Mouse (Mus musculus): ENCODE data around the gene Gm49342. TPM values are rescaled to one million over a fixed set of nuclear protein-coding genes. Genes with fewer than 3 reads are reported as not detected.
A peak's percentile ranks its signal among the peaks of the same experiment; 100 is the strongest.
"Not testable (repeated sequence)": the region's sequence is repeated elsewhere in the genome, so short reads cannot be mapped to it uniquely, and the experiment has no call there.

Gm49342 gene
- 10 to 100 TPM in 1 of 2 experiments, 1 to 10 TPM in 1; 8.9 to 14.9 TPM for total RNA-seq (2021)

GRCm38 (mm10) chr14:50943932-50944667 is at the start of gene Gm49342:
TSS of gene Gm49342 (plus strand) at chr14:50944517.
- DNase-seq (ENCODE audit: extremely low spot score in 1 of 2, low spot score in 1 of 2) = peak; percentile 81 to 82

GRCm38 (mm10) chr14:50895407-50895806 is 48.9 kb upstream of the Gm49342 start:
- DNase-seq (ENCODE audit: extremely low spot score in 1 of 2, low spot score in 1 of 2) = no peak

- DNase-seq (ENCODE audit: extremely low spot score in 1 of 2, low spot score in 1 of 2) = peak; percentile 19 to 26
These were observed 48.2 kb upstream of the Gm49342 start for GRCm38 (mm10) chr14:50895985-50896746.

- peak; percentile 11 to 25 for DNase-seq (ENCODE audit: extremely low spot score in 1 of 2, low spot score in 1 of 2)
These were observed 47.5 kb upstream of the Gm49342 start for GRCm38 (mm10) chr14:50896747-50897373.

- peak in 1 of 2 experiments; percentile 11 for DNase-seq (ENCODE audit: extremely low spot score in 1 of 2, low spot score in 1 of 2)
These were observed 46.9 kb upstream of the Gm49342 start, which contains the start of gene Klhl33 for GRCm38 (mm10) chr14:50897374-50897765. TSS of gene Klhl33 (minus strand) at chr14:50897507.

- DNase-seq (ENCODE audit: extremely low spot score in 1 of 2, low spot score in 1 of 2) = not testable (repeated sequence)
These were observed 46.3 kb upstream of the Gm49342 start for GRCm38 (mm10) chr14:50897992-50898391.

- no peak for DNase-seq (ENCODE audit: extremely low spot score in 1 of 2, low spot score in 1 of 2)
These were observed 40.1 kb upstream of the Gm49342 start for GRCm38 (mm10) chr14:50903973-50904827.

- DNase-seq (ENCODE audit: extremely low spot score in 1 of 2, low spot score in 1 of 2) = no peak
These were observed 39.5 kb upstream of the Gm49342 start for GRCm38 (mm10) chr14:50904828-50905129.

- DNase-seq (ENCODE audit: extremely low spot score in 1 of 2, low spot score in 1 of 2) = not testable (repeated sequence)
These were observed 39.0 kb upstream of the Gm49342 start for GRCm38 (mm10) chr14:50905327-50905726.

GRCm38 (mm10) chr14:50908126-50908525 is 36.2 kb upstream of the Gm49342 start:
- DNase-seq (ENCODE audit: extremely low spot score in 1 of 2, low spot score in 1 of 2) = no peak

GRCm38 (mm10) chr14:50911356-50911755 is 33.0 kb upstream of the Gm49342 start:
- no peak for DNase-seq (ENCODE audit: extremely low spot score in 1 of 2, low spot score in 1 of 2)

- DNase-seq (ENCODE audit: extremely low spot score in 1 of 2, low spot score in 1 of 2) = not testable (repeated sequence)
These were observed 20.9 kb upstream of the Gm49342 start for GRCm38 (mm10) chr14:50923437-50923836.

GRCm38 (mm10) chr14:50924281-50925064 is 19.8 kb upstream of the Gm49342 start, which contains the start of the genes Osgep and Apex1:
TSS of gene Osgep (minus strand) at chr14:50924893.
TSS of gene Apex1 (plus strand) at chr14:50924968.
- DNase-seq (ENCODE audit: extremely low spot score in 1 of 2, low spot score in 1 of 2) = peak; percentile 84 to 94

- no peak for DNase-seq (ENCODE audit: extremely low spot score in 1 of 2, low spot score in 1 of 2)
These were observed 19.0 kb upstream of the Gm49342 start for GRCm38 (mm10) chr14:50925111-50925920.

- no peak for DNase-seq (ENCODE audit: extremely low spot score in 1 of 2, low spot score in 1 of 2)
These were observed 17.0 kb upstream of the Gm49342 start for GRCm38 (mm10) chr14:50927366-50927765.

GRCm38 (mm10) chr14:50929951-50930350 is 14.4 kb upstream of the Gm49342 start:
- no peak for DNase-seq (ENCODE audit: extremely low spot score in 1 of 2, low spot score in 1 of 2)

- DNase-seq (ENCODE audit: extremely low spot score in 1 of 2, low spot score in 1 of 2) = peak in 1 of 2 experiments; percentile 34
These were observed 14.0 kb upstream of the Gm49342 start for GRCm38 (mm10) chr14:50930377-50930753.

GRCm38 (mm10) chr14:50930754-50931492 is 13.4 kb upstream of the Gm49342 start, which contains the start of the genes Pip4p1 and Pnp:
TSS of gene Pip4p1 (minus strand) at chr14:50930856.
TSS of gene Pnp (plus strand) at chr14:50931082.
- DNase-seq (ENCODE audit: extremely low spot score in 1 of 2, low spot score in 1 of 2) = peak; percentile 94 to 96
